11 mouse cellular contexts compared by ENCODE assay signal in the genomic region with DNA sequence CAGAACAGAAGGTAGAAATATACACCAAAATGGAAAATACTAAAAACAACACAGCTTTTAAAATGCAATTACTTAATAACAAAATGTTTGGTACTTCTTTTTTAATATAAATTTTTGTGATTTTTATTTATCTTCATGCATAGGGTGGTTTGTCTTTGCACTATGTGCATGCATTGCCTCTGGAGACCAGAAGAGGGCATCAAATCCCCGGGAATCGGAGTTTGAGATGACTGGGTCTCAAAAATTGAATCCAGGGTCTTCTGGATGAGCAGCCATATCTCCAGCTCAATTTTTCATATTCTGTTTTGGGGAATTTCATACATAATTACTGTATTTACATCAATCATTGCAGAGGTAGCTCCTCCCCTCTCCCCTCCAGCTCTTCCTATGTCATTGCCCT.
DNase-seq lines count a peak whose midpoint lies in the region; ATAC-seq and TF ChIP-seq lines count a peak whose summit lies in the region.
"Had no signal": no experiment of that assay in that cellular context is flagged by ENCODE, and none has a peak within 500 bp of the region (broad histone marks: within the 10 kb centered on the region; RNA-seq: fewer than 3 reads in every experiment).

No protein-coding gene starts in this region.

- no peak for ATAC-seq in heart, postnatal 0 days (ENCODE audit: insufficient read depth, low read depth)
- ATAC-seq in lung, embryonic 14.5 days (ENCODE audit: insufficient read depth), result no peak
- no peak for ATAC-seq in forebrain, postnatal 0 days

- no peaks in the 10 kb centered on the region for H3K27me3 ChIP-seq in heart, postnatal 0 days (ENCODE audit: control insufficient read depth, insufficient read depth, low read length)
- no peaks in the 10 kb centered on the region for H3K27me3 ChIP-seq in lung, embryonic 14.5 days (ENCODE audit: insufficient read depth, low read length)
- no peaks in the 10 kb centered on the region for H3K27me3 ChIP-seq in forebrain, postnatal 0 days (ENCODE audit: insufficient read depth, low read length)
- H3K27me3 ChIP-seq: heart, embryonic 12.5 days had no signal

- DNase-seq in heart, postnatal 0 days (ENCODE audit: low spot score), result no peak
- DNase-seq in heart, adult 18-20 months, result no peak
- peak; percentile 43 for DNase-seq in lung, embryonic 14.5 days
- no peak for DNase-seq in lung, postnatal 14 days
- DNase-seq in NIH3T3 (ENCODE audit: low read depth), result peak; percentile 46
- peak; percentile 46 for DNase-seq in forebrain, postnatal 0 days
- DNase-seq in B cell, adult 2 months, result no peak
- DNase-seq in heart, adult 9 months (ENCODE audit: low spot score in 2 of 2), result no peak
- DNase-seq: layer of hippocampus, adult 9-11 months; right cerebral cortex, adult 18-20 months had no signal

- 76% methylated on average over 2 of the region's 2 CpGs for WGBS in heart, postnatal 0 days
- WGBS in lung, embryonic 14.5 days, result 54% methylated on average over 2 of the region's 2 CpGs
- 44% methylated on average over 2 of the region's 2 CpGs for WGBS in forebrain, postnatal 0 days

- peak; percentile 40; the same call in 1 of the 2 replicates for TF ChIP-seq CTCF in heart, postnatal 0 days (IDR thresholded peaks at IDR 0.05; ENCODE audit: low read depth)
- TF ChIP-seq CTCF in lung, embryonic 14.5 days (IDR thresholded peaks at IDR 0.05; ENCODE audit: low read depth), result peak; percentile 59
- TF ChIP-seq CTCF in forebrain, postnatal 0 days (IDR thresholded peaks at IDR 0.05; ENCODE audit: low read depth), result peak; percentile 62

- TF ChIP-seq EP300 in heart, postnatal 0 days (IDR thresholded peaks at IDR 0.05; ENCODE audit: low read depth), result no peak

- no peak overlapping the region for H3K27ac ChIP-seq in heart, postnatal 0 days (ENCODE audit: low read depth)
- H3K27ac ChIP-seq in lung, embryonic 14.5 days (ENCODE audit: low read depth), result no peak overlapping the region
- no peak overlapping the region for H3K27ac ChIP-seq in forebrain, postnatal 0 days (ENCODE audit: low read depth, low read length)

- H3K4me1 ChIP-seq in heart, postnatal 0 days (ENCODE audit: control insufficient read depth, insufficient read depth), result no peaks in the 10 kb centered on the region
- H3K4me1 ChIP-seq in lung, embryonic 14.5 days (ENCODE audit: insufficient read depth), result no peaks in the 10 kb centered on the region
- no peaks in the 10 kb centered on the region for H3K4me1 ChIP-seq in forebrain, postnatal 0 days (ENCODE audit: insufficient read depth)

- H3K4me3 ChIP-seq in heart, postnatal 0 days (ENCODE audit: low read depth, low read length), result no peak overlapping the region
- no peak overlapping the region for H3K4me3 ChIP-seq in lung, embryonic 14.5 days (ENCODE audit: low read depth, low read length)
- no peak overlapping the region for H3K4me3 ChIP-seq in forebrain, postnatal 0 days (ENCODE audit: low read depth, low read length)
- H3K4me3 ChIP-seq: heart, embryonic 12.5 days had no signal

- H3K9ac ChIP-seq in heart, postnatal 0 days (replicated peaks; ENCODE audit: low read depth, low read length), result no peak overlapping the region
- H3K9ac ChIP-seq in lung, embryonic 14.5 days, result no peak overlapping the region
- no peak overlapping the region for H3K9ac ChIP-seq in forebrain, postnatal 0 days
- H3K9ac ChIP-seq: heart, embryonic 12.5 days had no signal

- no peaks in the 10 kb centered on the region for H3K36me3 ChIP-seq in heart, postnatal 0 days (replicated peaks; ENCODE audit: control insufficient read depth, insufficient read depth, low read length)
- 0 out of 2 replicates have a peak, but pooled peaks cover 2% of the 10 kb centered on the region for H3K36me3 ChIP-seq in lung, embryonic 14.5 days (ENCODE audit: insufficient read depth)
- peaks cover 11% of the 10 kb centered on the region; the same call in 1 of the 2 replicates for H3K36me3 ChIP-seq in forebrain, postnatal 0 days (ENCODE audit: insufficient read depth)

- no peaks in the 10 kb centered on the region for H3K9me3 ChIP-seq in heart, postnatal 0 days (replicated peaks; ENCODE audit: control insufficient read depth, low read length)
- no peaks in the 10 kb centered on the region for H3K9me3 ChIP-seq in lung, embryonic 14.5 days (ENCODE audit: low read depth, low read length)
- H3K9me3 ChIP-seq in forebrain, postnatal 0 days (ENCODE audit: low read length), result no peaks in the 10 kb centered on the region
- H3K9me3 ChIP-seq: heart, embryonic 12.5 days had no signal

- H3K4me2 ChIP-seq in heart, postnatal 0 days (ENCODE audit: low read depth, low read length), result no peak overlapping the region
- H3K4me2 ChIP-seq in lung, embryonic 14.5 days, result no peak overlapping the region
- H3K4me2 ChIP-seq in forebrain, postnatal 0 days (ENCODE audit: low read depth), result no peak overlapping the region
- H3K4me2 ChIP-seq: heart, embryonic 12.5 days had no signal

Comparison
In these comparisons a context has a peak if more than half of its experiments do, and no peak if none do; other contexts are left out.
1. DNase-seq: peak in lung, embryonic 14.5 days (single experiment), NIH3T3 (single experiment) and forebrain, postnatal 0 days (single experiment); none in heart, postnatal 0 days (single experiment), heart, adult 18-20 months (0 of 2), lung, postnatal 14 days (single experiment), B cell, adult 2 months (0 of 2) and heart, adult 9 months (0 of 2).
2. Peak in every context shown above with its lines, with median percentiles within 50 percentile points of each other: CTCF ChIP-seq.